Mouse (Mus musculus) intestine, postnatal 0 days (tissue): ENCODE measurements around the gene Hist1h2br. TPM values are rescaled to one million over a fixed set of nuclear protein-coding genes. Genes with fewer than 3 reads are reported as not detected.
"Not testable (repeated sequence)": the region's sequence is repeated elsewhere in the genome, so short reads cannot be mapped to it uniquely, and the experiment has no call there.

Experiments
- ATAC-seq: fragments of 200-750 bp; cut with Nextera tagmentation; 2 replicates; pipeline ENCODE4 v1.8.0; 2017; ENCODE audit warnings: mild to moderate bottlenecking, moderate TSS enrichment, moderate library complexity
- H3K27ac ChIP-seq: fragments of 300-500 bp; sonication (generic); 2 replicates; pipeline ENCODE4 v1.5.1; 2014; ENCODE audit warnings: mild to moderate bottlenecking, low read depth, low read length, moderate library complexity
- H3K27me3 ChIP-seq: fragments of 300-500 bp; sonication (generic); replicated peaks from 2 replicates; pipeline ENCODE4 v1.6.1; 2014; ENCODE audit warnings: low read length, mixed read lengths; ENCODE audit not compliant: control insufficient read depth, insufficient read depth
- H3K36me3 ChIP-seq: fragments of 300-500 bp; sonication (generic); 2 replicates; pipeline ENCODE4 v1.6.1; 2014; ENCODE audit warnings: mild to moderate bottlenecking, moderate library complexity; ENCODE audit not compliant: control insufficient read depth, insufficient read depth
- H3K4me1 ChIP-seq: fragments of 300-500 bp; sonication (generic); replicated peaks from 2 replicates; pipeline ENCODE4 v1.6.1; 2014; ENCODE audit warnings: antibody characterized with exemption, low read length, mixed read lengths; ENCODE audit not compliant: control insufficient read depth, insufficient read depth
- H3K4me2 ChIP-seq: fragments of 300-500 bp; sonication (generic); replicated peaks from 2 replicates; pipeline ENCODE4 v1.6.1; 2014; ENCODE audit warnings: low read depth, mild to moderate bottlenecking, moderate library complexity
- H3K4me3 ChIP-seq: fragments of 300-500 bp; sonication (generic); 2 replicates; pipeline ENCODE4 v1.5.1; 2014; ENCODE audit warnings: low read depth, low read length
- H3K9ac ChIP-seq: fragments of 300-500 bp; sonication (generic); 2 replicates; pipeline ENCODE4 v1.6.1; 2014; ENCODE audit warnings: mild to moderate bottlenecking, low read depth, low read length
- H3K9me3 ChIP-seq: fragments of 300-500 bp; sonication (generic); 2 replicates; pipeline ENCODE4 v1.6.1; 2016; ENCODE audit warnings: mixed run types; ENCODE audit not compliant: control insufficient read depth
- CTCF ChIP-seq: sonication (generic); IDR thresholded peaks from 2 replicates; pipeline ENCODE4 v1.5.1; 2016; ENCODE audit warnings: low read depth, mild to moderate bottlenecking, control low read depth, antibody characterized with exemption, moderate library complexity
- WGBS: fragments of 180-500 bp; shearing (Covaris S2); extraction: QIAGEN DNeasy Blood & Tissue Kit; methylation state at CpG from one replicate; pipeline ENCODE4 v1.1.7; 2014; 5-methylcytosine and 5-hydroxymethylcytosine counted together
- polyA plus RNA-seq: library from polyadenylated mRNA; unstranded; fragments of >200 nt; fragmentation: Nextera tagmentation; extraction: Ambion mirVana; gene quantifications from 2 replicates; pipeline ENCODE4 v1.2.1, GENCODE M21; 2015

Hist1h2br gene
- polyA plus RNA-seq, 1 experiment from 2014 or later = 10.0 TPM

- Histone ChIP-seq H3K27ac (no peak overlapping the region), H3K4me1 (0 out of 2 replicates have a peak, but pooled peaks cover 7% of the 10 kb centered on the region), H3K9me3 (no peaks in the 10 kb centered on the region), H3K36me3 (no peaks in the 10 kb centered on the region), H3K4me2 (no peak overlapping the region), H3K4me3 (no peak overlapping the region), H3K27me3 (no peaks in the 10 kb centered on the region), H3K9ac (no peak overlapping the region)
- WGBS = 45% methylated on average over 6 of the region's 6 CpGs
- no peak for TF ChIP-seq CTCF
- ATAC-seq = no peak
Observed at GRCm38 (mm10) chr13:21789925-21790324, 43.6 kb upstream of the Hist1h2br start.

GRCm38 (mm10) chr13:21790601-21791283, 42.8 kb upstream of the Hist1h2br start:
- WGBS = 5% methylated on average over 18 of the region's 18 CpGs
- H3K4me2 ChIP-seq = peak overlapping the region; percentile 63
- 0 out of 2 replicates have a peak, but pooled peaks cover 7% of the 10 kb centered on the region for H3K4me1 ChIP-seq

GRCm38 (mm10) chr13:21795584-21795983, 38.0 kb upstream of the Hist1h2br start:
- ATAC-seq = no peak
- WGBS = 91% methylated on average over 7 of the region's 7 CpGs
- H3K4me1 ChIP-seq = no peaks in the 10 kb centered on the region
- H3K9me3 ChIP-seq = no peaks in the 10 kb centered on the region
- H3K4me2 ChIP-seq = no peak overlapping the region
- no peaks in the 10 kb centered on the region for H3K27me3 ChIP-seq
- no peak overlapping the region for H3K9ac ChIP-seq
- no peak for TF ChIP-seq CTCF
- H3K27ac ChIP-seq = no peak overlapping the region
- H3K36me3 ChIP-seq = no peaks in the 10 kb centered on the region
- no peak overlapping the region for H3K4me3 ChIP-seq

More at GRCm38 (mm10) chr13:21790601-21791283, 42.8 kb upstream of the Hist1h2br start:
- Histone ChIP-seq H3K4me3 (peak overlapping the region; percentile 13), H3K27me3 (no peaks in the 10 kb centered on the region), H3K9me3 (no peaks in the 10 kb centered on the region), H3K27ac (no peak overlapping the region), H3K9ac (peak overlapping the region; percentile 46; the same call in 1 of the 2 replicates), H3K36me3 (no peaks in the 10 kb centered on the region)
- no peak for TF ChIP-seq CTCF
- ATAC-seq = peak; percentile 10; the same call in 1 of the 2 replicates

DNA sequence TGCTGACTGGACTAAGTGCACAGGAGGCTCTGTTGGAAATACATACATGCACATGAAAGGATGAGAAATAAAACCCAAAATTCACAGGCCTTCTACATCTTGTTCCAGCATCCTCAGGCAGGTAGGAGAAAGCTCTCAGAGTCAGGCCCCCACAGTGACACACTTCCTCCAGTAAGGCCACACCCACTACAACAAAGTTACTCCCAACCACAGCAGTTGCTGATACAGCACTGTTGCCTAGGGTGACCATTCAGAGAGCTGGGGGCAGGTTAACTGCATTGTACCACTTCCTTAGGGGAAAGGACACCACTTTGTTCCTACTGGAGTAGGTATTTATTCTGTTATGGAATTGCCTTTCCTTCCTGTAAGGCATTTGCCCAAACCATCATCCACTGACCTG, 36.4 kb upstream of the Hist1h2br start:
- not testable (repeated sequence) for H3K9me3 ChIP-seq, ATAC-seq, H3K4me3 ChIP-seq, H3K27me3 ChIP-seq, H3K4me2 ChIP-seq, H3K27ac ChIP-seq, H3K36me3 ChIP-seq, H3K4me1 ChIP-seq, H3K9ac ChIP-seq

GRCm38 (mm10) chr13:21803058-21803457, 30.5 kb upstream of the Hist1h2br start:
- WGBS = no CpG with 5 or more reads among the region's 4 CpGs
- H3K4me1 ChIP-seq, H3K9ac ChIP-seq, H3K4me2 ChIP-seq, H3K27ac ChIP-seq, H3K36me3 ChIP-seq, H3K4me3 ChIP-seq, H3K27me3 ChIP-seq, H3K9me3 ChIP-seq: not testable (repeated sequence)
- ATAC-seq = peak; percentile 79

DNA sequence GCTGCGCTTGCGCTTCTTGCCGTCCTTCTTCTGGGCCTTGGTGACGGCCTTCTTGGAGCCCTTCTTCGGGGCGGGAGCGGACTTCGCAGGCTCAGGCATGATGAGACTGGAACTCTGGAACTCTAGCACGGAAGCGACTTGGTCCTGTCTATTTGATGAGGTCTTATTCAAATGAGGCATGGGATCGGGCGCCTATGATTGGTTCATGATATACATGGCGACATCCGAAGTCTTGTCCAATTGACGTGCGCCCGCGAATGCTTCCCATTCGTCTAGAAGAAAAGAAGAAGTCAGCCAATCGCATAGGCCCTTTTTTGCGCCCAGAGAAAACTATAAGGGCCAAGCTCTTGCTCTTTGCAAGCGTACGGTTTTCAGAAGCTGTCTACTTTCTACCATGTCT, 23.5 kb upstream of the Hist1h2br start, which contains the start of the genes Hist1h2bq and Hist1h2ao:
Gene Hist1h2bq (minus strand): TSS at position 125 of the 400 bp plus-strand sequence.
Gene Hist1h2ao (plus strand): TSS at position 393 of the 400 bp plus-strand sequence.
- H3K27me3 ChIP-seq = not testable (repeated sequence)

GRCm38 (mm10) chr13:21811074-21811473, 22.5 kb upstream of the Hist1h2br start:
- 0 out of 2 replicates have a peak, but pooled peaks have one; percentile 10 for ATAC-seq
- H3K4me3 ChIP-seq, H3K27ac ChIP-seq, H3K4me2 ChIP-seq, H3K9ac ChIP-seq, H3K4me1 ChIP-seq, H3K27me3 ChIP-seq, H3K36me3 ChIP-seq, H3K9me3 ChIP-seq: not testable (repeated sequence)
- no CpG with 5 or more reads among the region's 8 CpGs for WGBS

More for the DNA sequence above, 23.5 kb upstream of the Hist1h2br start, which contains the start of the genes Hist1h2bq and Hist1h2ao:
- not testable (repeated sequence) for H3K4me2 ChIP-seq, H3K27ac ChIP-seq, H3K9ac ChIP-seq, H3K4me1 ChIP-seq, H3K4me3 ChIP-seq, H3K36me3 ChIP-seq, H3K9me3 ChIP-seq
- WGBS = no CpG with 5 or more reads among the region's 23 CpGs
- ATAC-seq = peak; percentile 94

GRCm38 (mm10) chr13:21811539-21811938, 22.0 kb upstream of the Hist1h2br start, which contains the start of gene Hist1h4m:
Hist1h4m (plus strand) TSS chr13:21811746.
- H3K4me2 ChIP-seq = peak within 1 kb of the TSS; percentile 37
- not testable (repeated sequence) for H3K27ac ChIP-seq
- no CpG with 5 or more reads among the region's 24 CpGs for WGBS

GRCm38 (mm10) chr13:21812092-21812491, 21.5 kb upstream of the Hist1h2br start:
- under 1% methylated on average over 12 of the region's 14 CpGs for WGBS

More at GRCm38 (mm10) chr13:21811539-21811938, 22.0 kb upstream of the Hist1h2br start, which contains the start of gene Hist1h4m:
- H3K36me3 ChIP-seq, H3K4me3 ChIP-seq, H3K27me3 ChIP-seq, H3K4me1 ChIP-seq, H3K9me3 ChIP-seq, H3K9ac ChIP-seq: not testable (repeated sequence)
- peak; percentile 57 for ATAC-seq

More at GRCm38 (mm10) chr13:21812092-21812491, 21.5 kb upstream of the Hist1h2br start:
- not testable (repeated sequence) for H3K9me3 ChIP-seq, H3K27me3 ChIP-seq, H3K36me3 ChIP-seq, H3K9ac ChIP-seq, H3K4me3 ChIP-seq, H3K4me1 ChIP-seq, H3K27ac ChIP-seq
- H3K4me2 ChIP-seq = peak overlapping the region; percentile 37
- ATAC-seq = peak; percentile 53
